Mouse (Mus musculus) ES-E14 (cell line): ENCODE measurements around the gene Bckdk. TPM values are rescaled to one million over a fixed set of nuclear protein-coding genes. Genes with fewer than 3 reads are reported as not detected.

ENCODE experiments used
- DNase-seq: peaks from one replicate; pipeline ENCODE4 v3.0.0-alpha.2; 2013; ENCODE audit warnings: low read depth, low spot score
- H3K27ac ChIP-seq: 2 replicates; pipeline ENCODE4 v1.5.1; 2012; ENCODE audit warnings: low read depth, mild to moderate bottlenecking, low read length, moderate library complexity, mixed read lengths; ENCODE audit not compliant: poor library complexity, insufficient read depth, severe bottlenecking
- H3K36me3 ChIP-seq: 2 replicates; pipeline ENCODE4 v1.6.1; 2012; ENCODE audit warnings: mild to moderate bottlenecking, low read length, moderate library complexity, mixed read lengths; ENCODE audit not compliant: control insufficient read depth, poor library complexity, insufficient read depth, severe bottlenecking
- H3K4me1 ChIP-seq, 2 experiments: fragments of 150-350 bp in 1 of 2; sonication (generic) in 1 of 2; 2 replicates each; pipeline ENCODE4 v1.6.1; 2012; ENCODE audit warnings: low read length in 2 of 2, mild to moderate bottlenecking in 1 of 2, mixed read lengths in 1 of 2; ENCODE audit not compliant: control insufficient read depth in 2 of 2, insufficient read depth in 2 of 2, poor library complexity in 1 of 2
- H3K4me3 ChIP-seq, 2 experiments: fragments of 150-350 bp in 1 of 2; sonication (generic) in 1 of 2; 2 replicates each; pipeline ENCODE4 v1.5.1; 2012; ENCODE audit warnings: low read length in 2 of 2, low read depth in 1 of 2, mild to moderate bottlenecking in 1 of 2, mixed read lengths in 1 of 2; ENCODE audit not compliant: insufficient read depth in 1 of 2, poor library complexity in 1 of 2, severe bottlenecking in 1 of 2
- H3K9ac ChIP-seq: 2 replicates; pipeline ENCODE4 v1.6.1; 2012; ENCODE audit warnings: low read depth, mild to moderate bottlenecking, low read length, mixed read lengths; ENCODE audit not compliant: poor library complexity, insufficient read depth, severe bottlenecking
- H3K9me3 ChIP-seq: fragments of 150-350 bp; sonication (generic); 2 replicates; pipeline ENCODE4 v1.6.1; 2012; ENCODE audit warnings: low read depth, mild to moderate bottlenecking, low read length; ENCODE audit not compliant: control insufficient read depth, insufficient read depth
- CHD2 ChIP-seq: IDR thresholded peaks from 2 replicates; pipeline ENCODE4 v1.6.1; 2014; ENCODE audit warnings: mild to moderate bottlenecking, low read depth, low read length, inconsistent platforms
- HCFC1 ChIP-seq: IDR thresholded peaks from 2 replicates; pipeline ENCODE4 v1.6.1; 2012; ENCODE audit warnings: low read length, inconsistent platforms, borderline replicate concordance; ENCODE audit not compliant: insufficient read depth
- MAFK ChIP-seq: IDR thresholded peaks from 2 replicates; pipeline ENCODE4 v1.6.1; 2014; ENCODE audit warnings: mild to moderate bottlenecking, low read depth, low read length, inconsistent platforms; ENCODE audit not compliant: insufficient read depth
- ZC3H11A ChIP-seq: IDR thresholded peaks from 2 replicates; pipeline ENCODE4 v1.6.1; 2012; ENCODE audit warnings: low read depth, mild to moderate bottlenecking, inconsistent platforms, low read length, borderline replicate concordance
- ZNF384 ChIP-seq: IDR thresholded peaks from 2 replicates; pipeline ENCODE4 v1.6.1; 2012; ENCODE audit warnings: low read depth, low read length, inconsistent platforms
- in situ Hi-C, 2 experiments: fragments of 600-800 bp; cut with MboI; formaldehyde crosslinking; loops; one replicate each; pipeline ENCODE4 v1.15.1; 2025; ENCODE audit warnings: low sequenced_read_pairs in 2 of 2, inconsistent platforms in 1 of 2; ENCODE audit not compliant: unreplicated experiment in 2 of 2
- total RNA-seq: library from RNA; depleted of rRNA; stranded (reverse); fragments of 300-350 nt; gene quantifications from 2 replicates; pipeline ENCODE4 v1.2.3, GENCODE M21; 2012

Gene Bckdk
- total RNA-seq, 1 experiment = 56.4 TPM

- no peak for TF ChIP-seq HCFC1
- no peak for TF ChIP-seq ZNF384
- no peak for TF ChIP-seq CHD2
- no peak for TF ChIP-seq MAFK
- TF ChIP-seq ZC3H11A = no peak
- in situ Hi-C loops = no loop called here
- H3K4me3 ChIP-seq = peak overlapping the region in 1 of 2 experiments; percentile 30; a peak in 1 of 4 replicates
- peak overlapping the region; percentile 57 for H3K9ac ChIP-seq
- no peak for DNase-seq
- H3K27ac ChIP-seq = peak overlapping the region; percentile 93
- H3K9me3 ChIP-seq = no peaks in the 10 kb centered on the region
- H3K4me1 ChIP-seq = peaks cover 15 to 45% of the 10 kb centered on the region in 2 experiments; a peak in 3 of 4 replicates
- H3K36me3 ChIP-seq = peaks cover 11% of the 10 kb centered on the region; the same call in 1 of the 2 replicates
Measured at GRCm38 (mm10) chr7:127931351-127932135, 27.7 kb downstream of the Bckdk start.

GRCm38 (mm10) chr7:127932273-127933031 lies 28.6 kb downstream of the Bckdk start:
- no peak for TF ChIP-seq ZC3H11A
- in situ Hi-C loops = no loop called here

GRCm38 (mm10) chr7:127934075-127934474 lies 30.2 kb downstream of the Bckdk start:
- Histone ChIP-seq H3K36me3 (no peaks in the 10 kb centered on the region), H3K27ac (peak overlapping the region; percentile 33; the same call in 1 of the 2 replicates), H3K4me3 (peak overlapping the region in 1 of 2 experiments; percentile 61; a peak in 2 of 4 replicates), H3K9ac (peak overlapping the region; percentile 62; the same call in 1 of the 2 replicates), H3K9me3 (no peaks in the 10 kb centered on the region), H3K4me1 (peaks cover 15 to 34% of the 10 kb centered on the region in 2 experiments; a peak in 3 of 4 replicates)
- in situ Hi-C loops = no loop called here
- DNase-seq = no peak
- TF ChIP-seq ZNF384 (no peak), CHD2 (no peak), MAFK (no peak), ZC3H11A (no peak), HCFC1 (no peak)

More at GRCm38 (mm10) chr7:127932273-127933031, 28.6 kb downstream of the Bckdk start:
- Histone ChIP-seq H3K27ac (peak overlapping the region; percentile 93), H3K9me3 (no peaks in the 10 kb centered on the region), H3K36me3 (peaks cover 6% of the 10 kb centered on the region; the same call in 1 of the 2 replicates), H3K9ac (peak overlapping the region; percentile 52), H3K4me3 (peak overlapping the region; percentile 15 to 34; a peak in 2 of 4 replicates), H3K4me1 (peaks cover 15 to 42% of the 10 kb centered on the region in 2 experiments; a peak in 3 of 4 replicates)
- no peak for DNase-seq

GRCm38 (mm10) chr7:127935028-127935722 lies 31.3 kb downstream of the Bckdk start:
- TF ChIP-seq MAFK = no peak
- TF ChIP-seq ZC3H11A = peak; percentile 49; the same call in 1 of the 2 replicates
- peak; percentile 78 for TF ChIP-seq CHD2
- TF ChIP-seq ZNF384 = 0 out of 2 replicates have a peak, but pooled peaks have one; percentile 3
- TF ChIP-seq HCFC1 = 0 out of 2 replicates have a peak, but pooled peaks have one; percentile 23
- Histone ChIP-seq H3K9ac (peak overlapping the region; percentile 91), H3K4me3 (peak overlapping the region; percentile 81 to 89), H3K9me3 (no peaks in the 10 kb centered on the region), H3K27ac (peak overlapping the region; percentile 33; the same call in 1 of the 2 replicates), H3K4me1 (peaks cover 15 to 31% of the 10 kb centered on the region in 2 experiments; a peak in 3 of 4 replicates), H3K36me3 (no peaks in the 10 kb centered on the region)
- in situ Hi-C loops = no loop called here
- DNase-seq = peak; percentile 90
